Mouse (Mus musculus): ENCODE measurements around the gene Apba2. TPM values are rescaled to one million over a fixed set of nuclear protein-coding genes. Genes with fewer than 3 reads are reported as not detected.

Apba2 gene
- polyA plus RNA-seq, 1 experiment: 0.65 TPM

DNA sequence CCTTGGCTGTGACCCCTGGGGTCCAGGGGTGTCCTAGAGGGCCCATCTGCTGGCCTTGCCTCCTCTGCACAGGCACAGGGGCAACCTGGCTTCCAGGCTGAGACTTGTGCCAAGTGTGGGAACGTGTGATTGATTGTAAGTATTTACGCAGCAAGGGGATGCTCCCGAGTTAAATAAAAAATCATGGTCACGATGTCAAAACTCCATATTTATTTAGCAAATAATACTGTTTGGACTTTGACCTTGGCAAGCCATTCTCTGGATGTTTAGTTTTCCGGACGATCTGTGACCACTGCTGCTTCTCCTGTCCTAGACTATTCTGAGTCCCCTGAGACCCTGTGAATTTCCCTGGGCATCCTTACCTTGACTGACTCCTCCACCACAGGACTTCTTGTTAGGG lies 252.2 kb downstream of the Apba2 start:
- Histone ChIP-seq H3K27ac (ENCODE audit: insufficient read depth, low read length) (no peak overlapping the region), H3K4me1 (ENCODE audit: control insufficient read depth, insufficient read depth, low read length) (0 out of 2 replicates have a peak, but pooled peaks cover 3% of the 10 kb centered on the region), H3K4me3 (ENCODE audit: insufficient read depth, low read length) (no peak overlapping the region)
- no peak for TF ChIP-seq POLR2A (IDR thresholded peaks at IDR 0.05; ENCODE audit: low read depth, low read length)
- TF ChIP-seq CTCF (IDR thresholded peaks at IDR 0.05; ENCODE audit: borderline replicate concordance, insufficient read depth, low read length): no peak

GRCm38 (mm10) chr7:64754161-64754560 lies 252.7 kb downstream of the Apba2 start:
- H3K4me3 ChIP-seq (ENCODE audit: insufficient read depth, low read length): no peak overlapping the region
- 0 out of 2 replicates have a peak, but pooled peaks cover 3% of the 10 kb centered on the region for H3K4me1 ChIP-seq (ENCODE audit: control insufficient read depth, insufficient read depth, low read length)
- TF ChIP-seq POLR2A (IDR thresholded peaks at IDR 0.05; ENCODE audit: low read depth, low read length) (no peak), CTCF (IDR thresholded peaks at IDR 0.05; ENCODE audit: borderline replicate concordance, insufficient read depth, low read length) (no peak)
- no peak overlapping the region for H3K27ac ChIP-seq (ENCODE audit: insufficient read depth, low read length)

GRCm38 (mm10) chr7:64755141-64755540 lies 253.6 kb downstream of the Apba2 start:
- no peak overlapping the region for H3K4me3 ChIP-seq (ENCODE audit: insufficient read depth, low read length)
- TF ChIP-seq CTCF (IDR thresholded peaks at IDR 0.05; ENCODE audit: borderline replicate concordance, insufficient read depth, low read length) (no peak), POLR2A (IDR thresholded peaks at IDR 0.05; ENCODE audit: low read depth, low read length) (no peak)
- H3K27ac ChIP-seq (ENCODE audit: insufficient read depth, low read length): no peak overlapping the region
- H3K4me1 ChIP-seq (ENCODE audit: control insufficient read depth, insufficient read depth, low read length): 0 out of 2 replicates have a peak, but pooled peaks cover 3% of the 10 kb centered on the region

DNA sequence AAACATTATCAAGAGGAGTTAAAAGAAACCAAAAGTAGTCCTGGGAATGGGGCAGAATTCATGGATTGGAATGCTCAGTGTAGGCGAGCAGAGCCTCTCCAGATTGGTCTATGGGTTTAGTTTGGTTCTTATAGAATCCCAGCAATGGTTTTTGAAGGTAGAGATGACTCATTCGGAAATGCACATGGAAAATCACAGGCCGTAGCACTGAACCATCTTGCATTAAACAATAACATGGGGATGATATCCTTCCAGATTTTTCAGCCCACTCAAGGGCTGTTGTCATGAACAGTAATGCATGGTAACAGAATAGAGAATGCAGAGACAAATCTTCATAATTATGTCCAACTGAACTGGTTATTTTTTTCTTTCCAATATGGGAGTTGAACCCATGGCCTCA lies 264.1 kb downstream of the Apba2 start:
- Histone ChIP-seq H3K4me3 (ENCODE audit: insufficient read depth, low read length) (no peak overlapping the region), H3K4me1 (ENCODE audit: control insufficient read depth, insufficient read depth, low read length) (no peaks in the 10 kb centered on the region; the same call in 1 of the 2 replicates), H3K27ac (ENCODE audit: insufficient read depth, low read length) (no peak overlapping the region)
- TF ChIP-seq POLR2A (IDR thresholded peaks at IDR 0.05; ENCODE audit: low read depth, low read length): no peak
- no peak for TF ChIP-seq CTCF (IDR thresholded peaks at IDR 0.05; ENCODE audit: borderline replicate concordance, insufficient read depth, low read length)

DNA sequence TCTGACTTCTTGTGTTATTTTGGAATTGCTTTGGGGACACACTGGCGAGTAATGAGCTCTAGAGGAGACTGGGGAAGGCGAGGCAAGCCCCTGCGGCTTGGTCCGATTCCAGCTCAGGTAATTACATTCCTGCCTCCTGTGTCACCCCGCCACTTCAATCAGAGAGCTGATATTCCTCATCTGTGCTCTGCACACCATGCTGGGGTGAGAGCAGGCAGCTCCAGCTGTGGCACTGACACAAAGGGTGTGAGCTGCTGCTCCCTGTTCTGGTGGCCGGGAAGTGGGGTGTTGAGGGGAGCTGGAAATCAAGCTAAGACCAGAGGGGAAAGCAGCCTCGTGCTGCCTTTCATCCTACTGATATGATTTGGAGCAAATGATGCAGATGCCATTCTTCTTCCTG lies 268.3 kb downstream of the Apba2 start:
- H3K4me1 ChIP-seq (ENCODE audit: control insufficient read depth, insufficient read depth, low read length): no peaks in the 10 kb centered on the region; the same call in 1 of the 2 replicates
- H3K27ac ChIP-seq (ENCODE audit: insufficient read depth, low read length): no peak overlapping the region
- no peak overlapping the region for H3K4me3 ChIP-seq (ENCODE audit: insufficient read depth, low read length)
- no peak for TF ChIP-seq POLR2A (IDR thresholded peaks at IDR 0.05; ENCODE audit: low read depth, low read length)
- no peak for TF ChIP-seq CTCF (IDR thresholded peaks at IDR 0.05; ENCODE audit: borderline replicate concordance, insufficient read depth, low read length)

DNA sequence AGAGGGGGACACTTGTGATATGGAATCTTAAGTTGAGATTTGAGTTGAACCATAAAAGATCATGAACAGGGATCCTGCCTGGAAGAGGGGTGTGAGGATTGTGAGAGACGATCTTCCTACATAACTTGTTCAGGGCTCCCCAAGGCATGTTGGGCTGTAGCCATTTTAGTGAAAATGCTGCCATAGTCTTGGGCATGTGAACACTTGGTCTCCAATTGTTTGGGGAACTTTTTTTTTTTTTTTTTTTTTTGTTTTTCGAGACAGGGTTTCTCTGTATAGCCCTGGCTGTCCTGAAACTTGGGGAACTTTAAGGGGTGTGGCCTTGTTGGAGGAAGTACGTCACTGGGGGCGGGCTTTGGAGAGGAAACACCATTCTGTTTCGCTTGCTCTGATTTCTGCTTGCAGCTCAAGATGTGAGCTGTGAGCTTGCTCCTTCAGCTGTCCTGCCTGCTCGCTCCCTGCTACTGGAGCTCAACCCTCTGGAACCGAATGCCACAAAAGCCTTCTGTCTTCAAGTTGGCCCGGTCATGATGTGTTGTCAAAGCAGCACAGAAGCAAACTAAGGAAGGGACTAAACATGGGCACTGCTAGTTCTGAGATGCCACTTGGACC lies 269.4 kb downstream of the Apba2 start:
- H3K4me3 ChIP-seq (ENCODE audit: insufficient read depth, low read length): 0 out of 2 replicates have a peak overlapping the region, but pooled peaks have one; percentile 3
- no peaks in the 10 kb centered on the region; the same call in 1 of the 2 replicates for H3K4me1 ChIP-seq (ENCODE audit: control insufficient read depth, insufficient read depth, low read length)
- TF ChIP-seq POLR2A (IDR thresholded peaks at IDR 0.05; ENCODE audit: low read depth, low read length) (peak; percentile 33; the same call in 1 of the 2 replicates), CTCF (IDR thresholded peaks at IDR 0.05; ENCODE audit: borderline replicate concordance, insufficient read depth, low read length) (no peak)
- no peak overlapping the region for H3K27ac ChIP-seq (ENCODE audit: insufficient read depth, low read length)

- no peak overlapping the region for H3K27ac ChIP-seq (ENCODE audit: insufficient read depth, low read length)
- TF ChIP-seq POLR2A (IDR thresholded peaks at IDR 0.05; ENCODE audit: low read depth, low read length) (no peak), CTCF (IDR thresholded peaks at IDR 0.05; ENCODE audit: borderline replicate concordance, insufficient read depth, low read length) (no peak)
- no peaks in the 10 kb centered on the region; the same call in 1 of the 2 replicates for H3K4me1 ChIP-seq (ENCODE audit: control insufficient read depth, insufficient read depth, low read length)
- H3K4me3 ChIP-seq (ENCODE audit: insufficient read depth, low read length): no peak overlapping the region
Measured at GRCm38 (mm10) chr7:64773465-64773864, 272.0 kb downstream of the Apba2 start.

DNA sequence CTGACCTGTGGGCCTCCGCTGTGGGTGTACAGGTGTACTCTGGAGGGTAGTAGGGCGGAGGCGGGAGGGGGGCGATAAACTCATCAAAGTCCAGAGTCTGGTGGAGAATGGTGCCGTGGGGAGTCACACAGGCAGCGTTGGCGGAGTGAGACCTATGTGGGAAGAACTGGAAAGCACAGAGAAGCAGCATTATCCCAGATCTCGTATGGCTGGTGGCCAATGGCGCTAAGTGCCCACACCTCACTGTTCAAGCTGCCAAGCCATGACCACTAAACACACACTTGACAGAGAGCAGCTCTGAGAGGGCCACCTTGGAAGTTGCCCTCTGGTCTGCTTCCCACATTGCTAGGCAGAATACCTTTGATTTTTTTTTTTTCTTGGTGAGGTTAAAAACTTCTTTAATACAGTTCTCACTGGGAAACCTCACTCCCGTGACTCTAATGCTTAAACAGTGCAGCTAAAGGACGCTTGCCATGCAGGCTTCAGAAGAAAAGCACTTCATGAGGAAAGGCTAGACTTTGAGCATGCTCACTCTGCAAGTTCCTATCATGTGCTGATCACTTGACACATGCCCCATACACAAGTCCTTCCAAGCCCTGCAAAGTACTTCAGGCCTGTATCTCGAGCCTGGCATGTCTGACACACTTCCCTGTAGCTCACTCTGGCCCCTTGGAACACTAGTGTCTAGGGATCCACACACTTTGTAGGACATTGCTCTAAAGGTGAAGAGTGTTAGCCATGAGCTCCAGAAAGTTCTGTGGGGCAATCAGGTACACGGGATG lies 275.4 kb downstream of the Apba2 start:
- no peak overlapping the region for H3K27ac ChIP-seq (ENCODE audit: insufficient read depth, low read length)
- no peaks in the 10 kb centered on the region for H3K4me1 ChIP-seq (ENCODE audit: control insufficient read depth, insufficient read depth, low read length)
- H3K4me3 ChIP-seq (ENCODE audit: insufficient read depth, low read length): no peak overlapping the region
- no peak for TF ChIP-seq CTCF (IDR thresholded peaks at IDR 0.05; ENCODE audit: borderline replicate concordance, insufficient read depth, low read length)
- no peak for TF ChIP-seq POLR2A (IDR thresholded peaks at IDR 0.05; ENCODE audit: low read depth, low read length)

GRCm38 (mm10) chr7:64779501-64779900 lies 278.0 kb downstream of the Apba2 start:
- Histone ChIP-seq H3K4me3 (ENCODE audit: insufficient read depth, low read length) (no peak overlapping the region), H3K4me1 (ENCODE audit: control insufficient read depth, insufficient read depth, low read length) (no peaks in the 10 kb centered on the region), H3K27ac (ENCODE audit: insufficient read depth, low read length) (no peak overlapping the region)
- TF ChIP-seq POLR2A (IDR thresholded peaks at IDR 0.05; ENCODE audit: low read depth, low read length) (no peak), CTCF (IDR thresholded peaks at IDR 0.05; ENCODE audit: borderline replicate concordance, insufficient read depth, low read length) (no peak)

GRCm38 (mm10) chr7:64785040-64785439 lies 283.5 kb downstream of the Apba2 start:
- Histone ChIP-seq H3K4me3 (ENCODE audit: insufficient read depth, low read length) (no peak overlapping the region), H3K4me1 (ENCODE audit: control insufficient read depth, insufficient read depth, low read length) (no peaks in the 10 kb centered on the region), H3K27ac (ENCODE audit: insufficient read depth, low read length) (no peak overlapping the region)
- TF ChIP-seq POLR2A (IDR thresholded peaks at IDR 0.05; ENCODE audit: low read depth, low read length) (no peak), CTCF (IDR thresholded peaks at IDR 0.05; ENCODE audit: borderline replicate concordance, insufficient read depth, low read length) (no peak)

Data from embryonic fibroblast, embryonic 13.5 days (primary cell).